Mouse (Mus musculus) megakaryocyte, embryonic 14.5 days (primary cell): ENCODE results near the gene Lrr1.

Experiments
- FLI1 ChIP-seq: IDR thresholded peaks from 2 replicates; pipeline ENCODE4 v1.6.1; 2012; ENCODE audit warnings: low read length, inconsistent platforms, mixed read lengths
- GATA1 ChIP-seq: IDR thresholded peaks from 3 replicates; pipeline ENCODE4 v1.6.1; 2012; ENCODE audit warnings: mixed read lengths, low read length, inconsistent platforms, borderline replicate concordance

DNA sequence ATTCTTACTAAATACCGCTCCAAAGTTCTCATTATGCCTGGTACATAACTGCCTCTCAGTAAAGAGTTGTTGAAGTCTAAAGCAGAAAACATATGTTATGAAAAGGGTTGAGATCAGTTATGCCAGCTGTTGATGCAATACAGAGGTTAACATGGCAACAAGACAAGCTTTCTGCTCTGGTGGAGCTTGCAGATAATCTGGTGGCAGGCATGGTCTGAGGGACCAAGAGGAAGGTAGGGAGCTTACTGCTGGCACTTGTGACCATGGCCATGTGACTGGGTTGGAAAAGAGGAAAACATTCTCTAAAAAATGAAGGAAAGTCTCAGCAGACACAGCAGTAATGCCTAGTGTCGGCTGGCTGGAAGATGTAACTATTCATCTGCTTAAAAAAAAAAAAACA, 2.7 kb downstream of the Lrr1 start:
- no peak for TF ChIP-seq FLI1
- TF ChIP-seq GATA1, result no peak
